Mouse (Mus musculus): ENCODE measurements around the gene Ccdc22. TPM values are rescaled to one million over a fixed set of nuclear protein-coding genes. Genes with fewer than 3 reads are reported as not detected.

Gene Ccdc22
- polyA plus RNA-seq, 1 experiment from 2014 or later = 28.5 TPM

DNA sequence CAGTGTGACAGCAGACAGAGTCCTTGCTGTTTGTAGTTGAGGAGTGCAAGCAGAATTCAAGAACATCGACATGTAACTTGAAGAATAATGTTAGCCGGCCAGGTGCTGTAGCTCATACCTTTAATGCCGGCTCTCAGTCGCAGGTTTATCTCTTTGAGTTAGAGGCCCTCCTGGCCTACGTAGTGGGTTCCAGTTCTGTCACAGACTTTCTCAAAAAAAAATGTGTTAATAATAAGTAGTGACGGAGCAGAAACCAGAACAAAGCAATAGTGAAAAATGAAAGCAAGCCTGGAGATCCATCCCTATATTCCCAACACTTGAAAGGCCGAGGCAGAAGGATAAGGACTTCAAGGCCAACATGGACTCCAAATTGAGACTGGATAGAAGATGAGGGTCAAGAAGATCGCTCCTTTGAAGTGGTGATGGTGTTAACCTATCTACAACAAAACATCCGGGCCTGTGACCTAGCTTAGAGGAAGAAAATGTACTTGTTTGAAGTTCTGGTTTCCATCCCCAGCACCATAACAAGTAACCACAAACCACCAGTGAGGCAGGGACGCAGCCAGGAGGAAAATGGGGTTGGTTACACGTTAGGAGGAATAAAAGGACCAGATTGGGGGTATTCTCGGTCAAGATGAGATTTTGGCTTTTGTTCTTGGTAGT, 12.7 kb upstream of the Ccdc22 start:
- Histone ChIP-seq H3K27me3 (ENCODE audit: control insufficient read depth, insufficient read depth, low read length) (no peaks in the 10 kb centered on the region), H3K36me3 (ENCODE audit: control insufficient read depth, insufficient read depth, low read length) (no peaks in the 10 kb centered on the region), H3K4me1 (ENCODE audit: control insufficient read depth, insufficient read depth, low read length) (no peaks in the 10 kb centered on the region)

DNA sequence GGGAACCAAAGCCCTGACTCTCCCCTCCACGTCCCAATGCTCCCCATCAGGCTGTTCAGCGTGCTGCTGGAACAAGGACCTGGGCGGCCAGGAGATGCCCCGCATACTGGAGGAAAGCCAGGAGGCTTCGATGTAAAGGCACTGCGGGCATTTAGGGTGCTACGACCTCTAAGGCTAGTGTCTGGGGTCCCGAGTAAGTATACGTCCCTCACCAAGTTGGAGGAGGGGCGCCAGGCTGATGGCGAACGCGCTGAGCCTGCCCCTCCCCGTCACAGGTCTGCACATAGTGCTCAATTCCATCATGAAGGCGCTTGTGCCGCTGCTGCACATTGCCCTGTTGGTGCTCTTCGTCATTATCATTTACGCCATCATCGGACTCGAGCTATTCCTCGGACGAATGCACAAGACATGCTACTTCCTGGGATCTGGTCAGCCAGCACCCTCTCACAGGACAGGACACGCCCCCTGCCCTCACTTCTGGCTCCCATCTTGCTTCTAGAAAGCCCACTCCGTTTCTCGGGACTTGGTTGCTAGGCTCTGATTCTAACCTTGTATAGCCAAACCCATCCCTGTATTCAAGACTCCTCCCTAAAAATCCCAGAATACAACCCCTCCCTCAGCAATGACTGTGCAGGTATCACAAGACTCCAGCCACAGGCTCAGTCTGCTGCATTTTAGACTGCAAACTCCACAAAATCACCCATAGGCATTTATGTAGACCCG, 5.4 kb upstream of the Ccdc22 start:
- peak overlapping the region; percentile 45 for H3K4me3 ChIP-seq (replicated peaks; ENCODE audit: low read length)
- ATAC-seq (ENCODE audit: insufficient read depth, low FRiP score) = no peak
- 15% methylated on average over 26 of the region's 26 CpGs for WGBS

More for the DNA sequence above, 12.7 kb upstream of the Ccdc22 start:
- Histone ChIP-seq H3K4me2 (ENCODE audit: low read depth, low read length) (no peak overlapping the region), H3K9me3 (replicated peaks; ENCODE audit: control insufficient read depth, low read length) (no peaks in the 10 kb centered on the region), H3K27ac (ENCODE audit: low read length) (no peak overlapping the region), H3K9ac (ENCODE audit: low read length) (no peak overlapping the region), H3K4me3 (replicated peaks; ENCODE audit: low read length) (no peak overlapping the region)
- ATAC-seq (ENCODE audit: insufficient read depth, low FRiP score) = no peak
- WGBS = 75% methylated on average over 12 of the region's 12 CpGs

DNA sequence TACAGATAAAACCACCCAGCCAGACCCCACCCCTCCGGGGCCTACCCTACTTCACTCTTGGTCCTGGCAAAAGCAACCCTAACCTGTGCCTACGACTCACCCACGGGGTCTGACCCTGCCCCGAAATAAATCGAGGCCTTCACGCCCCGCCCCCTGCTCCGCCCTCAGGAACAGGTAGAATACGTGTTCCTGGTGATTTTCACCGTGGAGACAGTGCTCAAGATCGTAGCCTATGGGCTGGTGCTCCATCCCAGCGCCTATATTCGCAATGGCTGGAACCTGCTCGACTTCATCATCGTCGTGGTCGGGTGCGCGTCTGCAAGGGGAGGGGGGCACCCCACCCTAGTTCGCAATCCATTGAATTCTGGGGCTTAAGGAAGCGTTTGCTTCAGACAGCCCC, 4.7 kb upstream of the Ccdc22 start:
- H3K36me3 ChIP-seq (ENCODE audit: control insufficient read depth, insufficient read depth, low read length) = no peaks in the 10 kb centered on the region
- H3K4me2 ChIP-seq (ENCODE audit: low read depth, low read length) = peak overlapping the region; percentile 75
- ATAC-seq (ENCODE audit: insufficient read depth, low FRiP score) = no peak
- H3K27me3 ChIP-seq (ENCODE audit: control insufficient read depth, insufficient read depth, low read length) = no peaks in the 10 kb centered on the region; the same call in 1 of the 2 replicates
- no peak overlapping the region for H3K27ac ChIP-seq (ENCODE audit: low read length)
- H3K9me3 ChIP-seq (replicated peaks; ENCODE audit: control insufficient read depth, low read length) = no peaks in the 10 kb centered on the region
- WGBS = 26% methylated on average over 21 of the region's 21 CpGs
- peak overlapping the region; percentile 45 for H3K4me3 ChIP-seq (replicated peaks; ENCODE audit: low read length)
- H3K4me1 ChIP-seq (ENCODE audit: control insufficient read depth, insufficient read depth, low read length) = no peaks in the 10 kb centered on the region
- H3K9ac ChIP-seq (ENCODE audit: low read length) = no peak overlapping the region

More for the DNA sequence above, 5.4 kb upstream of the Ccdc22 start:
- H3K4me2 ChIP-seq (ENCODE audit: low read depth, low read length) = peak overlapping the region; percentile 75
- H3K27me3 ChIP-seq (ENCODE audit: control insufficient read depth, insufficient read depth, low read length) = no peaks in the 10 kb centered on the region; the same call in 1 of the 2 replicates
- no peak overlapping the region for H3K27ac ChIP-seq (ENCODE audit: low read length)
- no peaks in the 10 kb centered on the region for H3K4me1 ChIP-seq (ENCODE audit: control insufficient read depth, insufficient read depth, low read length)
- H3K9ac ChIP-seq (ENCODE audit: low read length) = peak overlapping the region; percentile 46; the same call in 1 of the 2 replicates
- no peaks in the 10 kb centered on the region for H3K36me3 ChIP-seq (ENCODE audit: control insufficient read depth, insufficient read depth, low read length)
- H3K9me3 ChIP-seq (replicated peaks; ENCODE audit: control insufficient read depth, low read length) = no peaks in the 10 kb centered on the region

- no peak within 1 kb of the TSS for H3K4me2 ChIP-seq (ENCODE audit: low read depth, low read length)
- H3K4me1 ChIP-seq (ENCODE audit: control insufficient read depth, insufficient read depth, low read length) = no peaks in the 10 kb centered on the region
- no peaks in the 10 kb centered on the region for H3K9me3 ChIP-seq (replicated peaks; ENCODE audit: control insufficient read depth, low read length)
- no peak within 1 kb of the TSS for H3K4me3 ChIP-seq (replicated peaks; ENCODE audit: low read length)
- H3K27ac ChIP-seq (ENCODE audit: low read length) = no peak within 1 kb of the TSS
- 73% methylated on average over 6 of the region's 6 CpGs for WGBS
- H3K27me3 ChIP-seq (ENCODE audit: control insufficient read depth, insufficient read depth, low read length) = no peaks in the 10 kb centered on the region; the same call in 1 of the 2 replicates
- no peak for ATAC-seq (ENCODE audit: insufficient read depth, low FRiP score)
- H3K36me3 ChIP-seq (ENCODE audit: control insufficient read depth, insufficient read depth, low read length) = no peaks in the 10 kb centered on the region
- H3K9ac ChIP-seq (ENCODE audit: low read length) = no peak within 1 kb of the TSS
Observed at GRCm38 (mm10) chrX:7606783-7607182, 1.5 kb upstream of the Ccdc22 start, which contains the start of gene Cacna1f. Gene Cacna1f, plus strand, starts transcription at chrX:7607083.

GRCm38 (mm10) chrX:7605575-7605941, 241 bp upstream of the Ccdc22 start:
- ATAC-seq (ENCODE audit: insufficient read depth, low FRiP score) = peak; percentile 3; the same call in 1 of the 2 replicates
- Histone ChIP-seq H3K27ac (ENCODE audit: low read length) (no peak overlapping the region), H3K4me1 (ENCODE audit: control insufficient read depth, insufficient read depth, low read length) (no peaks in the 10 kb centered on the region), H3K4me3 (replicated peaks; ENCODE audit: low read length) (no peak overlapping the region), H3K9ac (ENCODE audit: low read length) (no peak overlapping the region), H3K4me2 (ENCODE audit: low read depth, low read length) (0 out of 2 replicates have a peak overlapping the region, but pooled peaks have one; percentile 7), H3K27me3 (ENCODE audit: control insufficient read depth, insufficient read depth, low read length) (no peaks in the 10 kb centered on the region), H3K9me3 (replicated peaks; ENCODE audit: control insufficient read depth, low read length) (no peaks in the 10 kb centered on the region), H3K36me3 (ENCODE audit: control insufficient read depth, insufficient read depth, low read length) (no peaks in the 10 kb centered on the region)
- 29% methylated on average over 8 of the region's 8 CpGs for WGBS

DNA sequence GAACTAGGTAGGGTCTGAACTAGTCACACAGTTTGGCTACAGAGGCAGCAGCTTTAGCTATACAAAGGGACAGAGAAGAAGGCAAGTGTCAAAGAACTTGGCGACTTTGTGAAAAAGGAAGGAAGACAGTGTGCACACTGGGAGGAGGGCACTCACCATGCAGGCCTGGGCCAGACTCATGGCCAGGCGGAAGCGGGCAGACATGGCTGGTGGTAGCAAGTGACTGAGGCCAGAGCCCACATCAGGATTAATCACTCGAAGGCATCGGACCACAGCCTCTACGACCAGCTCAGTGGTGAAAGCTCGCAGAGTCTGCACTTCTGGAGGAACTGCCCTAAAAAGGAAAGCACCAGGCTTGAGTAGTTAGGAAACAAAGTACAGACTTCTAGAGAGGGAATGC, 1.3 kb downstream of the Ccdc22 start:
- H3K4me2 ChIP-seq (ENCODE audit: low read depth, low read length) = peak overlapping the region; percentile 55
- ATAC-seq (ENCODE audit: insufficient read depth, low FRiP score) = no peak
- H3K4me1 ChIP-seq (ENCODE audit: control insufficient read depth, insufficient read depth, low read length) = no peaks in the 10 kb centered on the region

GRCm38 (mm10) chrX:7595371-7595770, 9.9 kb downstream of the Ccdc22 start:
- Histone ChIP-seq H3K9ac (ENCODE audit: low read length) (no peak overlapping the region), H3K4me3 (replicated peaks; ENCODE audit: low read length) (no peak overlapping the region), H3K27me3 (ENCODE audit: control insufficient read depth, insufficient read depth, low read length) (no peaks in the 10 kb centered on the region), H3K4me2 (ENCODE audit: low read depth, low read length) (no peak overlapping the region), H3K9me3 (replicated peaks; ENCODE audit: control insufficient read depth, low read length) (no peaks in the 10 kb centered on the region), H3K36me3 (ENCODE audit: control insufficient read depth, insufficient read depth, low read length) (peaks cover 2% of the 10 kb centered on the region; the same call in 1 of the 2 replicates), H3K4me1 (ENCODE audit: control insufficient read depth, insufficient read depth, low read length) (no peaks in the 10 kb centered on the region), H3K27ac (ENCODE audit: low read length) (no peak overlapping the region)
- ATAC-seq (ENCODE audit: insufficient read depth, low FRiP score) = no peak
- 84% methylated on average over 9 of the region's 9 CpGs for WGBS

More for the DNA sequence above, 1.3 kb downstream of the Ccdc22 start:
- no peak overlapping the region for H3K27ac ChIP-seq (ENCODE audit: low read length)
- H3K36me3 ChIP-seq (ENCODE audit: control insufficient read depth, insufficient read depth, low read length) = peaks cover 3% of the 10 kb centered on the region; the same call in 1 of the 2 replicates
- H3K4me3 ChIP-seq (replicated peaks; ENCODE audit: low read length) = no peak overlapping the region
- H3K9me3 ChIP-seq (replicated peaks; ENCODE audit: control insufficient read depth, low read length) = no peaks in the 10 kb centered on the region
- H3K27me3 ChIP-seq (ENCODE audit: control insufficient read depth, insufficient read depth, low read length) = no peaks in the 10 kb centered on the region
- H3K9ac ChIP-seq (ENCODE audit: low read length) = no peak overlapping the region
- WGBS = 88% methylated on average over 7 of the region's 7 CpGs

DNA sequence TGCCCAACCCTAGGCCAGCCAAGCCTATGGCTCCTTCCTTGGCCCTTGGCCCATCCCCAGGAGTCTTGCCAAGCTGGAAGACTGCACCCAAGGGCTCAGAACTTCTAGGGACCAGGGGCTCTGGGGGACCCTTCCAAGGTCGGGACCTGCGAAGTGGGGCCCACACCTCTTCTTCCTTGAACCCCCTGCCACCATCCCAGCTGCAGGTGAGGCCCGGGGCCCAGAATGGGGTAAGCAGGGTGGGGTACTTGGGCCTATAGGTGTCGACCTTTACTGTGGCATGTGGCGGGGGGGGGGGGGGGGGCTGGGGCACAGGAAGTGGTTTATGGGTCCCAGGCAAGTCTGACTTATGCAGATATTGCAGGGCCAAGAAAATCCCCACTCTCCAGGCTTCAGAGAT, 19.0 kb downstream of the Ccdc22 start:
- no peak overlapping the region for H3K27ac ChIP-seq (ENCODE audit: low read length)
- no peak overlapping the region for H3K4me2 ChIP-seq (ENCODE audit: low read depth, low read length)
- no peaks in the 10 kb centered on the region for H3K36me3 ChIP-seq (ENCODE audit: control insufficient read depth, insufficient read depth, low read length)
- H3K9ac ChIP-seq (ENCODE audit: low read length) = no peak overlapping the region
- no peak overlapping the region for H3K4me3 ChIP-seq (replicated peaks; ENCODE audit: low read length)
- ATAC-seq (ENCODE audit: insufficient read depth, low FRiP score) = no peak
- no peaks in the 10 kb centered on the region for H3K9me3 ChIP-seq (replicated peaks; ENCODE audit: control insufficient read depth, low read length)
- H3K27me3 ChIP-seq (ENCODE audit: control insufficient read depth, insufficient read depth, low read length) = no peaks in the 10 kb centered on the region
- H3K4me1 ChIP-seq (ENCODE audit: control insufficient read depth, insufficient read depth, low read length) = no peaks in the 10 kb centered on the region
- whole genome bisulfite sequencing = 98% methylated on average over 3 of the region's 5 CpGs

DNA sequence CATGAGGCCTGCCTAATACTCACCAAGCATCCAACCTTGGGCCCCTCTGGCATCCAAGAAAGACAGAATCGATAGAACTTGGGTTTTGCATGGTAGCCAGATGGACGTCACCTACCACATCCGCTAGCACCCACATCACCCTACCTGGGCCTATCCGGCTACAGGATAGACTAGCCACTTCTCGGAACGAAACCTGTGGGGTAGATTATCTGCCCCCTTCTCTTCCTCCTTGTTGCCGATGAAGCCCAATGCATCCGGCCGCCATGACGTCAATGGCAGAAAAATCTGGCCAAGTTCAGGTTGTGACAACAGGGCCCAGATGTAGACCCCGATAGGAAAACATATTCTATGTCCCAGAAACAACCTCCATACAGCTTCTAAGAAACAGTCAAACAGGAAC, 21.4 kb downstream of the Ccdc22 start:
- Histone ChIP-seq H3K4me2 (ENCODE audit: low read depth, low read length) (no peak overlapping the region), H3K9ac (ENCODE audit: low read length) (no peak overlapping the region), H3K4me1 (ENCODE audit: control insufficient read depth, insufficient read depth, low read length) (no peaks in the 10 kb centered on the region), H3K27me3 (ENCODE audit: control insufficient read depth, insufficient read depth, low read length) (no peaks in the 10 kb centered on the region), H3K4me3 (replicated peaks; ENCODE audit: low read length) (no peak overlapping the region), H3K27ac (ENCODE audit: low read length) (no peak overlapping the region), H3K36me3 (ENCODE audit: control insufficient read depth, insufficient read depth, low read length) (no peaks in the 10 kb centered on the region), H3K9me3 (replicated peaks; ENCODE audit: control insufficient read depth, low read length) (no peaks in the 10 kb centered on the region)
- WGBS = 94% methylated on average over 11 of the region's 11 CpGs
- no peak for ATAC-seq (ENCODE audit: insufficient read depth, low FRiP score)

Data from stomach, embryonic 16.5 days (tissue).